Mouse (Mus musculus): ENCODE data around the gene Neurl2.

- no peak for TF ChIP-seq ZNF384 (IDR thresholded peaks at IDR 0.05; ENCODE audit: low read depth, low read length)
- no peak for TF ChIP-seq ZC3H11A (IDR thresholded peaks at IDR 0.05; ENCODE audit: borderline replicate concordance, low read depth, low read length)
Measured at GRCm38 (mm10) chr2:164813557-164813956, 19.7 kb downstream of the Neurl2 start.

Data from ES-E14 (cell line).